Mouse (Mus musculus) neural tube, embryonic 12.5 days (tissue): Measurements from ENCODE around the gene Pycr2. TPM values are rescaled to one million over a fixed set of nuclear protein-coding genes. Genes with fewer than 3 reads are reported as not detected.
"Not testable (repeated sequence)": the region's sequence is repeated elsewhere in the genome, so short reads cannot be mapped to it uniquely, and the experiment has no call there.

Experiments
- ATAC-seq: fragments of 200-750 bp; cut with Nextera tagmentation; 2 replicates; pipeline ENCODE4 v1.8.0; 2017; ENCODE audit warnings: low read depth, mild to moderate bottlenecking, moderate TSS enrichment, moderate library complexity; ENCODE audit not compliant: low FRiP score
- H3K27ac ChIP-seq: fragments of 300-500 bp; sonication (generic); 2 replicates; pipeline ENCODE4 v1.5.1; 2016
- H3K27me3 ChIP-seq: fragments of 300-500 bp; sonication (generic); replicated peaks from 2 replicates; pipeline ENCODE4 v1.6.1; 2016; ENCODE audit warnings: mild to moderate bottlenecking
- H3K36me3 ChIP-seq: fragments of 300-500 bp; sonication (generic); 2 replicates; pipeline ENCODE4 v1.6.1; 2016; ENCODE audit warnings: mild to moderate bottlenecking
- H3K4me1 ChIP-seq: fragments of 300-500 bp; sonication (generic); 2 replicates; pipeline ENCODE4 v1.6.1; 2016
- H3K4me2 ChIP-seq: fragments of 300-500 bp; sonication (generic); replicated peaks from 2 replicates; pipeline ENCODE4 v1.6.1; 2016; ENCODE audit warnings: mild to moderate bottlenecking
- H3K4me3 ChIP-seq: fragments of 300-500 bp; sonication (generic); 2 replicates; pipeline ENCODE4 v1.5.1; 2016
- H3K9ac ChIP-seq: fragments of 300-500 bp; sonication (generic); 2 replicates; pipeline ENCODE4 v1.6.1; 2016; ENCODE audit warnings: mild to moderate bottlenecking
- H3K9me3 ChIP-seq: fragments of 300-500 bp; sonication (generic); 2 replicates; pipeline ENCODE4 v1.6.1; 2016; ENCODE audit warnings: mild to moderate bottlenecking
- WGBS: fragments of 180-500 bp; shearing (Covaris S2); methylation state at CpG from one replicate; pipeline ENCODE4 v1.1.7; 2016; 5-methylcytosine and 5-hydroxymethylcytosine counted together
- polyA plus RNA-seq: library from polyadenylated mRNA; unstranded; fragments of >200 nt; fragmentation: Nextera tagmentation; extraction: Ambion mirVana; gene quantifications from 2 replicates; pipeline ENCODE4 v1.2.1, GENCODE M21; 2016

The Pycr2 gene
- polyA plus RNA-seq, 1 experiment from 2014 or later = 94.6 TPM

GRCm38 (mm10) chr1:180884484-180884883 lies 19.6 kb upstream of the Pycr2 start:
- 83% methylated on average over 9 of the region's 9 CpGs for WGBS
- H3K4me2 ChIP-seq = no peak overlapping the region
- no peak for ATAC-seq
- H3K9me3 ChIP-seq = no peaks in the 10 kb centered on the region
- H3K27ac ChIP-seq = no peak overlapping the region
- H3K9ac ChIP-seq = no peak overlapping the region
- no peak overlapping the region for H3K4me3 ChIP-seq
- H3K4me1 ChIP-seq = peaks cover 16% of the 10 kb centered on the region
- H3K27me3 ChIP-seq = no peaks in the 10 kb centered on the region; the same call in 1 of the 2 replicates
- H3K36me3 ChIP-seq = no peaks in the 10 kb centered on the region

GRCm38 (mm10) chr1:180888556-180889042 lies 15.5 kb upstream of the Pycr2 start:
- no peaks in the 10 kb centered on the region for H3K9me3 ChIP-seq
- H3K4me1 ChIP-seq = peaks cover 16% of the 10 kb centered on the region
- H3K9ac ChIP-seq = no peak overlapping the region
- peak; percentile 62 for ATAC-seq
- no peak overlapping the region for H3K4me3 ChIP-seq
- no peak overlapping the region for H3K27ac ChIP-seq
- 4% methylated on average over 13 of the region's 13 CpGs for WGBS
- no peaks in the 10 kb centered on the region for H3K36me3 ChIP-seq
- H3K4me2 ChIP-seq = peak overlapping the region; percentile 45
- H3K27me3 ChIP-seq = peaks cover 9% of the 10 kb centered on the region

GRCm38 (mm10) chr1:180889172-180889571 lies 14.9 kb upstream of the Pycr2 start:
- no peak overlapping the region for H3K4me3 ChIP-seq
- no peaks in the 10 kb centered on the region for H3K36me3 ChIP-seq
- no peak overlapping the region for H3K27ac ChIP-seq
- H3K4me2 ChIP-seq = peak overlapping the region; percentile 45
- peaks cover 11% of the 10 kb centered on the region for H3K4me1 ChIP-seq
- H3K27me3 ChIP-seq = peaks cover 15% of the 10 kb centered on the region
- WGBS = 31% methylated on average over 7 of the region's 7 CpGs
- no peaks in the 10 kb centered on the region for H3K9me3 ChIP-seq
- no peak overlapping the region for H3K9ac ChIP-seq
- 0 out of 2 replicates have a peak, but pooled peaks have one; percentile 15 for ATAC-seq

DNA sequence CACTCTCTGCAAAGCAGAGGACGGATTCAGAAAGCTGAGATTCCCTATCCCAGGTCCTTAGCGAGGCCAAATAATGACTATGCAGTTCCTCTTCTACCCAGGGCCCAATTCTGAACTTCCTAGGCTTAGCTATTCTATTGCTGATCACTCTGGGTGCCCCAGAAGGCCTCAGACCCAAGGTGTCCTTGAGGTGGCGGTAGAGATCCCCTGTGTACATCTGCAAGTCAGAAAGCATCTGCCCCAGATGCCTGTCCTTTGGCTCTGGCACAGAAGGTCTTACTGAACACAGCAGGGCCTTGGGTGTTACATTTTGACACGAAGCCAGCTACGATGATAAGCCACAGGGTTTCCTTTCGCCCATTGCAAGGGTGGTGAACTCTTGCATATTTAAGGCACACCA lies 14.3 kb upstream of the Pycr2 start:
- 42% methylated on average over 6 of the region's 6 CpGs for WGBS
- H3K9ac ChIP-seq = no peak overlapping the region
- H3K27me3 ChIP-seq = peaks cover 21% of the 10 kb centered on the region
- no peak overlapping the region for H3K4me2 ChIP-seq
- no peak overlapping the region for H3K4me3 ChIP-seq
- no peaks in the 10 kb centered on the region for H3K9me3 ChIP-seq
- H3K4me1 ChIP-seq = peaks cover 11% of the 10 kb centered on the region
- no peak overlapping the region for H3K27ac ChIP-seq
- ATAC-seq = no peak
- no peaks in the 10 kb centered on the region for H3K36me3 ChIP-seq

GRCm38 (mm10) chr1:180892808-180893207 lies 11.3 kb upstream of the Pycr2 start, which contains the start of gene Lefty2:
Gene Lefty2 (plus strand): TSS chr1:180893108.
- Histone ChIP-seq H3K4me3 (no peak within 1 kb of the TSS), H3K9me3 (no peaks in the 10 kb centered on the region), H3K27me3 (peaks cover 35% of the 10 kb centered on the region), H3K4me2 (no peak within 1 kb of the TSS), H3K9ac (no peak within 1 kb of the TSS), H3K36me3 (no peaks in the 10 kb centered on the region), H3K4me1 (peaks cover 11% of the 10 kb centered on the region), H3K27ac (no peak within 1 kb of the TSS)
- no peak for ATAC-seq
- 66% methylated on average over 10 of the region's 10 CpGs for WGBS

GRCm38 (mm10) chr1:180894088-180894987 lies 9.8 kb upstream of the Pycr2 start:
- H3K9me3 ChIP-seq, ATAC-seq, H3K36me3 ChIP-seq, H3K9ac ChIP-seq, H3K27ac ChIP-seq, H3K4me1 ChIP-seq: not testable (repeated sequence)
- H3K27me3 ChIP-seq = peaks cover 35% of the 10 kb centered on the region
- peak overlapping the region; percentile 46 for H3K4me2 ChIP-seq
- 4% methylated on average over 51 of the region's 51 CpGs for WGBS
- peak overlapping the region; percentile 7; the same call in 1 of the 2 replicates for H3K4me3 ChIP-seq

DNA sequence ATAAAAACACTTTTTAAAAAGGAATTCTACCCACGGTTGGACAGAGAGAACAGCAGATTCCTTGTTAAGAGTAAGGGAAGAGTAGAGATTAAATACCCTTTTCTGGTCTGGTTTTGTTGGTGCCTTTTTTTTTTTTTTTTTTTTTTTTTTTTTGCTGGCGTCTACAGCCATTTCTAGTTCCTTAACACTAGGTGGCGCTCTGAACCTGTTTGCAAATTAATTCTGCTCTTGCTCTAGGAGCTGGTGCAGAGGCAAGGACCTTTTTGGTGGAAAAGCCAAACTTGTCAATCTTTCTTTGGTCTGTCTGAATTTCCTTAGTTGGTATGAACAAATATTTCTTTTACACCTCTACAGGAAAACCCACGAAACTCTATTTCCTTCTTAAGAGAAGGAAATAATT lies 3.0 kb upstream of the Pycr2 start:
- no peak overlapping the region for H3K9ac ChIP-seq
- WGBS = 1% methylated on average over 4 of the region's 4 CpGs

DNA sequence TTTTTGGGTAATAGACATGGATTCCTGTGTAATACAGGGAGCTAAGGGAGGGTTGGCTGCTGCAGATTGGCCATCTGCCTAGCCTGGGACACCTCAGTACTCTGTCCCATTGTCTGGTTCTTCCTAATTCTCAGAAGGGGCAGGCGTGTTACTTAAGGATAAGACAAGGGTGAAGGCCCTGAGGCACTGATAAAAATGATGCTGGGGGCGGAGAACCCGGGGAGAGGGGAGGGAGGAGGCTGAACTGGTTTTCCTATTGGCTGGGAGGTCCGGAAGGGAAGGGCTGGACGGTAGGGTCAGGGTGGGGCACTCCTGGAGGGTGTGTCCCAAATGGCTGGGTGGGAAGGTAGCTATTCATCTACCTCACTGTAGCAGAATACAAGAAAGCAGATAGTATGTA lies 1.2 kb upstream of the Pycr2 start:
- Histone ChIP-seq H3K27ac (no peak overlapping the region), H3K9me3 (no peaks in the 10 kb centered on the region)

More for the DNA sequence above, 3.0 kb upstream of the Pycr2 start:
- H3K4me2 ChIP-seq = no peak overlapping the region
- peaks cover 14% of the 10 kb centered on the region for H3K4me1 ChIP-seq
- H3K9me3 ChIP-seq = no peaks in the 10 kb centered on the region
- H3K4me3 ChIP-seq = no peak overlapping the region
- H3K27ac ChIP-seq = no peak overlapping the region
- ATAC-seq = no peak
- peaks cover 4% of the 10 kb centered on the region; the same call in 1 of the 2 replicates for H3K36me3 ChIP-seq
- H3K27me3 ChIP-seq = 0 out of 2 replicates have a peak, but pooled peaks cover 1% of the 10 kb centered on the region

GRCm38 (mm10) chr1:180903666-180904038 lies 441 bp upstream of the Pycr2 start:
- Histone ChIP-seq H3K4me3 (peak overlapping the region; percentile 79), H3K27me3 (no peaks in the 10 kb centered on the region), H3K4me1 (peaks cover 18% of the 10 kb centered on the region), H3K36me3 (peaks cover 27% of the 10 kb centered on the region), H3K27ac (no peak overlapping the region), H3K9ac (no peak overlapping the region), H3K4me2 (peak overlapping the region; percentile 90), H3K9me3 (no peaks in the 10 kb centered on the region)
- 41% methylated on average over 10 of the region's 10 CpGs for WGBS
- no peak for ATAC-seq

More for the DNA sequence above, 1.2 kb upstream of the Pycr2 start:
- Histone ChIP-seq H3K4me2 (no peak overlapping the region), H3K36me3 (peaks cover 20% of the 10 kb centered on the region), H3K4me1 (peaks cover 18% of the 10 kb centered on the region), H3K9ac (no peak overlapping the region), H3K27me3 (no peaks in the 10 kb centered on the region), H3K4me3 (no peak overlapping the region)
- no peak for ATAC-seq
- 32% methylated on average over 5 of the region's 5 CpGs for WGBS

DNA sequence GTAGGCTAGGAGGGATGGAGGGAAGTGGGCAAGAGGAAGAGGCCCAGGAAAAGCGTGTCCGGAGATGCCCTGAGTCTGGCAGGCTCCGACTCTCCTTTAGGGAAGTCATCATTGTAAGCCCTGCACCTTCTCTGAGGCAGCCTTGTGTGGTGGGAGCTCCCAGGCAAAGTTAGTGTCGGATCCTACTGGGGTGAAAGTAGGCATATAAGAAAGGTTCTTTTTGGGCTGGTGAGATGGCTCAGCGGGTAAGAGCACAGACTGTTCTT lies 655 bp downstream of the Pycr2 start:
- H3K27ac ChIP-seq = no peak overlapping the region
- H3K27me3 ChIP-seq = no peaks in the 10 kb centered on the region
- peaks cover 18% of the 10 kb centered on the region for H3K4me1 ChIP-seq
- no peaks in the 10 kb centered on the region for H3K9me3 ChIP-seq
- H3K4me3 ChIP-seq = peak overlapping the region; percentile 79
- peak overlapping the region; percentile 90 for H3K4me2 ChIP-seq
- peak overlapping the region; percentile 93 for H3K9ac ChIP-seq
- peak; percentile 33; the same call in 1 of the 2 replicates for ATAC-seq
- 4% methylated on average over 5 of the region's 5 CpGs for WGBS
- peaks cover 27% of the 10 kb centered on the region for H3K36me3 ChIP-seq

DNA sequence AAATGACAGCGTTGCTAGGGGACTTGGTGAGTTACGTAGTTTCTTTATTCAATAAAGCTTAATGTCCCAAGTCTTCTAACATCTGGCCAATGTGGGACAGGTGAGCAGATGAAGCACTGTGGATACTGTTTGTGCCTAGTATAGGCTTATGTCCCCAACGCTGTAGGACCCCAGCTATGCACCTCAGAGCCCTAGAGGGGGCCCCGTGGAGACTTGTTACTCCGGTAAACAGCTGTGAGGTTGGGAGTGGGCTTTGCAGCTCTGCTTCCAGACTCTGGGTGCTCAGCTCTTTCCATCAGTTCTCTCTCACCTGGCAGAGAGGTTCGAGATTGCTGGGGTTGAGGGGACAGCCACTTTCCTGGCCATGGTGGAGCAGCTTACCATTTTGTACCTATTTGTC lies 1.2 kb downstream of the Pycr2 start:
- H3K9ac ChIP-seq = peak overlapping the region; percentile 93
- H3K4me2 ChIP-seq = peak overlapping the region; percentile 90
- no peak overlapping the region for H3K27ac ChIP-seq
- WGBS = 69% methylated on average over 6 of the region's 6 CpGs
- H3K36me3 ChIP-seq = peaks cover 27% of the 10 kb centered on the region
- peak overlapping the region; percentile 79; the same call in 1 of the 2 replicates for H3K4me3 ChIP-seq
- no peak for ATAC-seq
- no peaks in the 10 kb centered on the region for H3K27me3 ChIP-seq
- no peaks in the 10 kb centered on the region for H3K9me3 ChIP-seq
- H3K4me1 ChIP-seq = peaks cover 18% of the 10 kb centered on the region

GRCm38 (mm10) chr1:180905876-180906275 lies 1.8 kb downstream of the Pycr2 start:
- peak overlapping the region; percentile 90 for H3K4me2 ChIP-seq

More at GRCm38 (mm10) chr1:180905876-180906275, 1.8 kb downstream of the Pycr2 start:
- peaks cover 18% of the 10 kb centered on the region for H3K4me1 ChIP-seq
- no peak overlapping the region; the same call in 1 of the 2 replicates for H3K9ac ChIP-seq
- H3K9me3 ChIP-seq = no peaks in the 10 kb centered on the region
- no peak for ATAC-seq
- no peak overlapping the region for H3K4me3 ChIP-seq
- H3K36me3 ChIP-seq = peaks cover 27% of the 10 kb centered on the region
- 95% methylated on average over 17 of the region's 17 CpGs for WGBS
- no peaks in the 10 kb centered on the region for H3K27me3 ChIP-seq
- H3K27ac ChIP-seq = no peak overlapping the region
